Mouse (Mus musculus) testis, adult 2 months (tissue): ENCODE measurements around the gene Scel. TPM values are rescaled to one million over a fixed set of nuclear protein-coding genes. Genes with fewer than 3 reads are reported as not detected.

ENCODE experiments used
- H3K27ac ChIP-seq: fragments of 200-500 bp; 2 replicates; pipeline ENCODE4 v1.5.1; 2012; ENCODE audit warnings: low read depth, low read length; ENCODE audit not compliant: control insufficient read depth, insufficient read depth
- H3K27me3 ChIP-seq: fragments of 200-500 bp; 2 replicates; pipeline ENCODE4 v1.6.1; 2012; ENCODE audit warnings: mild to moderate bottlenecking, low read length, moderate library complexity; ENCODE audit not compliant: control insufficient read depth, insufficient read depth
- H3K36me3 ChIP-seq: fragments of 200-500 bp; 2 replicates; pipeline ENCODE4 v1.6.1; 2012; ENCODE audit warnings: mild to moderate bottlenecking, low read length; ENCODE audit not compliant: control insufficient read depth, insufficient read depth
- H3K4me1 ChIP-seq: fragments of 200-500 bp; 2 replicates; pipeline ENCODE4 v1.6.1; 2012; ENCODE audit warnings: low read length; ENCODE audit not compliant: control insufficient read depth, insufficient read depth
- H3K4me3 ChIP-seq: fragments of 200-500 bp; 2 replicates; pipeline ENCODE4 v1.5.1; 2012; ENCODE audit warnings: low read depth, mild to moderate bottlenecking, low read length, moderate library complexity, mixed read lengths; ENCODE audit not compliant: control insufficient read depth
- CTCF ChIP-seq: fragments of 200-500 bp; IDR thresholded peaks from 2 replicates; pipeline ENCODE4 v1.5.1; 2012; ENCODE audit warnings: low read depth, mild to moderate bottlenecking, inconsistent platforms, low read length, moderate library complexity; ENCODE audit not compliant: control insufficient read depth, insufficient read depth, insufficient replicate concordance
- POLR2A ChIP-seq: fragments of 200-500 bp; IDR thresholded peaks from 2 replicates; pipeline ENCODE4 v1.6.1; 2012; ENCODE audit warnings: low read depth, mild to moderate bottlenecking, inconsistent platforms, low read length, moderate library complexity; ENCODE audit not compliant: control insufficient read depth
- polyA plus RNA-seq: library from polyadenylated mRNA; depleted of rRNA; stranded (reverse); fragments of >200 nt; gene quantifications from 2 replicates; pipeline ENCODE4 v1.2.3, GENCODE M21; 2012

The Scel gene
- polyA plus RNA-seq, 1 experiment: not detected

GRCm38 (mm10) chr14:103539796-103540195 lies 26.7 kb downstream of the Scel start:
- no peak overlapping the region for H3K4me3 ChIP-seq
- H3K27me3 ChIP-seq: no peaks in the 10 kb centered on the region
- H3K4me1 ChIP-seq: no peaks in the 10 kb centered on the region
- no peak overlapping the region for H3K27ac ChIP-seq
- TF ChIP-seq CTCF: no peak
- TF ChIP-seq POLR2A: no peak
- no peaks in the 10 kb centered on the region for H3K36me3 ChIP-seq

GRCm38 (mm10) chr14:103541679-103542078 lies 28.5 kb downstream of the Scel start:
- no peaks in the 10 kb centered on the region; the same call in 1 of the 2 replicates for H3K4me1 ChIP-seq
- H3K4me3 ChIP-seq: no peak overlapping the region
- TF ChIP-seq POLR2A (no peak), CTCF (no peak)
- H3K27me3 ChIP-seq: no peaks in the 10 kb centered on the region
- no peaks in the 10 kb centered on the region for H3K36me3 ChIP-seq
- H3K27ac ChIP-seq: no peak overlapping the region

- no peak for TF ChIP-seq CTCF
- TF ChIP-seq POLR2A: no peak
- no peaks in the 10 kb centered on the region for H3K36me3 ChIP-seq
- no peaks in the 10 kb centered on the region for H3K27me3 ChIP-seq
- no peaks in the 10 kb centered on the region; the same call in 1 of the 2 replicates for H3K4me1 ChIP-seq
- H3K4me3 ChIP-seq: no peak overlapping the region
- H3K27ac ChIP-seq: no peak overlapping the region
These were observed 30.4 kb downstream of the Scel start for GRCm38 (mm10) chr14:103543304-103544079.

- Histone ChIP-seq H3K27ac (no peak overlapping the region), H3K4me3 (no peak overlapping the region), H3K4me1 (no peaks in the 10 kb centered on the region; the same call in 1 of the 2 replicates), H3K36me3 (no peaks in the 10 kb centered on the region), H3K27me3 (no peaks in the 10 kb centered on the region)
- TF ChIP-seq POLR2A (no peak), CTCF (no peak)
These were observed 32.6 kb downstream of the Scel start for GRCm38 (mm10) chr14:103545734-103546133.

- Histone ChIP-seq H3K4me3 (no peak overlapping the region), H3K27ac (no peak overlapping the region), H3K4me1 (no peaks in the 10 kb centered on the region; the same call in 1 of the 2 replicates), H3K36me3 (no peaks in the 10 kb centered on the region), H3K27me3 (no peaks in the 10 kb centered on the region)
- TF ChIP-seq POLR2A (no peak), CTCF (no peak)
These were observed 33.1 kb downstream of the Scel start for GRCm38 (mm10) chr14:103546246-103546645.

GRCm38 (mm10) chr14:103548220-103548619 lies 35.1 kb downstream of the Scel start:
- Histone ChIP-seq H3K27ac (no peak overlapping the region), H3K27me3 (no peaks in the 10 kb centered on the region), H3K4me1 (no peaks in the 10 kb centered on the region; the same call in 1 of the 2 replicates), H3K4me3 (no peak overlapping the region), H3K36me3 (no peaks in the 10 kb centered on the region)
- TF ChIP-seq CTCF: no peak
- no peak for TF ChIP-seq POLR2A

- TF ChIP-seq CTCF (peak; percentile 58; the same call in 1 of the 2 replicates), POLR2A (no peak)
- Histone ChIP-seq H3K4me1 (no peaks in the 10 kb centered on the region; the same call in 1 of the 2 replicates), H3K36me3 (no peaks in the 10 kb centered on the region), H3K27ac (no peak overlapping the region), H3K4me3 (peak overlapping the region; percentile 73), H3K27me3 (no peaks in the 10 kb centered on the region)
These were observed 37.3 kb downstream of the Scel start for GRCm38 (mm10) chr14:103550480-103550879.

GRCm38 (mm10) chr14:103550921-103551320 lies 37.8 kb downstream of the Scel start:
- Histone ChIP-seq H3K27ac (no peak overlapping the region), H3K4me3 (peak overlapping the region; percentile 73)

More at GRCm38 (mm10) chr14:103550921-103551320, 37.8 kb downstream of the Scel start:
- H3K4me1 ChIP-seq: no peaks in the 10 kb centered on the region; the same call in 1 of the 2 replicates
- no peaks in the 10 kb centered on the region for H3K27me3 ChIP-seq
- H3K36me3 ChIP-seq: no peaks in the 10 kb centered on the region
- TF ChIP-seq POLR2A (no peak), CTCF (no peak)
